Mouse (Mus musculus): ENCODE data around the gene Adam11.

- no peak for TF ChIP-seq CTCF (IDR thresholded peaks at IDR 0.05; ENCODE audit: low read depth)
- no peak for TF ChIP-seq EP300 (IDR thresholded peaks at IDR 0.05; ENCODE audit: low read depth)
Measured at GRCm38 (mm10) chr11:102765416-102765815, 4.2 kb downstream of the Adam11 start.
